22 mouse cellular contexts compared by ENCODE assay signal in genomic region chr2:172437371-172437952, GRCm38 (mm10). TPM values are rescaled to one million over a fixed set of nuclear protein-coding genes. Genes with fewer than 3 reads are reported as not detected.
DNase-seq lines count a peak whose midpoint lies in the region; ATAC-seq and TF ChIP-seq lines count a peak whose summit lies in the region.
"Had no signal": no experiment of that assay in that cellular context is flagged by ENCODE, and none has a peak within 500 bp of the region (broad histone marks: within the 10 kb centered on the region; RNA-seq: fewer than 3 reads in every experiment).

No protein-coding gene starts in this region.

- no peak overlapping the region for H3K4me2 ChIP-seq in liver, postnatal 0 days (ENCODE audit: low read depth, low read length)
- no peak overlapping the region for H3K4me2 ChIP-seq in liver, embryonic 11.5 days
- no peak overlapping the region for H3K4me2 ChIP-seq in intestine, postnatal 0 days (replicated peaks; ENCODE audit: low read depth)
- H3K4me2 ChIP-seq: midbrain, embryonic 15.5 days; stomach, embryonic 15.5 days had no signal

- 28% methylated on average over 16 of the region's 16 CpGs for WGBS in liver, postnatal 0 days (ENCODE audit: insufficient replicate concordance)
- WGBS in liver, embryonic 11.5 days: 53% methylated on average over 16 of the region's 16 CpGs
- WGBS in bone marrow, adult 2 months: 3% methylated on average over 16 of the region's 16 CpGs
- 63% methylated on average over 16 of the region's 16 CpGs for WGBS in intestine, postnatal 0 days

- H3K27me3 ChIP-seq in liver, postnatal 0 days (ENCODE audit: insufficient read depth, low read length): no peaks in the 10 kb centered on the region
- no peaks in the 10 kb centered on the region for H3K27me3 ChIP-seq in liver, embryonic 11.5 days (replicated peaks; ENCODE audit: control insufficient read depth, insufficient read depth, low read length)
- H3K27me3 ChIP-seq in megakaryocyte, embryonic 14.5 days (replicated peaks): no peaks in the 10 kb centered on the region
- H3K27me3 ChIP-seq in intestine, postnatal 0 days (replicated peaks; ENCODE audit: control insufficient read depth, insufficient read depth, low read length): no peaks in the 10 kb centered on the region
- H3K27me3 ChIP-seq: CH12.LX; midbrain, embryonic 15.5 days; stomach, embryonic 15.5 days had no signal

- H3K9me3 ChIP-seq in liver, postnatal 0 days (ENCODE audit: low read length): no peaks in the 10 kb centered on the region
- no peaks in the 10 kb centered on the region for H3K9me3 ChIP-seq in liver, embryonic 11.5 days (ENCODE audit: control insufficient read depth, low read length)
- H3K9me3 ChIP-seq in megakaryocyte, embryonic 14.5 days: no peaks in the 10 kb centered on the region
- H3K9me3 ChIP-seq in intestine, postnatal 0 days (ENCODE audit: control insufficient read depth): no peaks in the 10 kb centered on the region
- H3K9me3 ChIP-seq: midbrain, embryonic 15.5 days; stomach, embryonic 15.5 days had no signal

- no peak for ATAC-seq in liver, postnatal 0 days
- no peak for ATAC-seq in liver, embryonic 11.5 days (replicated peaks; ENCODE audit: low FRiP score)
- ATAC-seq in intestine, postnatal 0 days: no peak
- ATAC-seq: forebrain, embryonic 16.5 days; lung, postnatal 0 days; midbrain, embryonic 15.5 days had no signal

- peaks cover 23% of the 10 kb centered on the region for H3K4me1 ChIP-seq in liver, postnatal 0 days (ENCODE audit: insufficient read depth)
- H3K4me1 ChIP-seq in liver, embryonic 11.5 days (replicated peaks; ENCODE audit: control insufficient read depth, insufficient read depth, low read length): peaks cover 13% of the 10 kb centered on the region
- no peaks in the 10 kb centered on the region; the same call in 1 of the 2 replicates for H3K4me1 ChIP-seq in bone marrow, adult 2 months (ENCODE audit: control insufficient read depth, insufficient read depth, low read length)
- peaks cover 80% of the 10 kb centered on the region for H3K4me1 ChIP-seq in megakaryocyte, embryonic 14.5 days
- peaks cover 4% of the 10 kb centered on the region; the same call in 1 of the 2 replicates for H3K4me1 ChIP-seq in intestine, postnatal 0 days (replicated peaks; ENCODE audit: control insufficient read depth, insufficient read depth, low read length)

- DNase-seq in liver, postnatal 0 days: no peak
- DNase-seq in liver, embryonic 11.5 days (ENCODE audit: low spot score): no peak
- peak; percentile 51 to 62 for DNase-seq in B cell, adult 2 months
- no peak for DNase-seq in kidney, postnatal 36 days
- no peak for DNase-seq in cerebellum, postnatal 10 days
- DNase-seq: cerebellum, adult 9-11 months; gastrocnemius, postnatal 10 days; kidney, adult 18-20 months; retina, postnatal 1 day had no signal

- no peak for TF ChIP-seq POLR2A in bone marrow, adult 2 months (IDR thresholded peaks at IDR 0.05; ENCODE audit: borderline replicate concordance, control insufficient read depth, low read depth, low read length)

- no peak for TF ChIP-seq CTCF in liver, postnatal 0 days (IDR thresholded peaks at IDR 0.05; ENCODE audit: low read depth)
- TF ChIP-seq CTCF in bone marrow, adult 2 months (IDR thresholded peaks at IDR 0.05; ENCODE audit: control insufficient read depth, insufficient read depth, low read length): no peak
- TF ChIP-seq CTCF in intestine, postnatal 0 days (IDR thresholded peaks at IDR 0.05; ENCODE audit: low read depth): no peak

- H3K36me3 ChIP-seq in liver, postnatal 0 days (replicated peaks; ENCODE audit: insufficient read depth, low read length): no peaks in the 10 kb centered on the region
- H3K36me3 ChIP-seq in liver, embryonic 11.5 days (ENCODE audit: control insufficient read depth, insufficient read depth, low read length): no peaks in the 10 kb centered on the region
- H3K36me3 ChIP-seq in megakaryocyte, embryonic 14.5 days (replicated peaks; ENCODE audit: low read length): peaks cover 31% of the 10 kb centered on the region
- H3K36me3 ChIP-seq in intestine, postnatal 0 days (ENCODE audit: control insufficient read depth, insufficient read depth): no peaks in the 10 kb centered on the region
- H3K36me3 ChIP-seq: midbrain, embryonic 15.5 days; stomach, embryonic 15.5 days had no signal

- no peak overlapping the region for H3K9ac ChIP-seq in liver, postnatal 0 days (replicated peaks)
- H3K9ac ChIP-seq in liver, embryonic 11.5 days (ENCODE audit: low read depth, low read length): no peak overlapping the region
- no peak overlapping the region for H3K9ac ChIP-seq in intestine, postnatal 0 days (ENCODE audit: low read depth, low read length)
- H3K9ac ChIP-seq: midbrain, embryonic 15.5 days; stomach, embryonic 15.5 days had no signal

- peak overlapping the region; percentile 44 for H3K27ac ChIP-seq in liver, postnatal 0 days (ENCODE audit: low read depth)
- H3K27ac ChIP-seq in liver, embryonic 11.5 days (ENCODE audit: low read depth, low read length): no peak overlapping the region
- H3K27ac ChIP-seq in bone marrow, adult 2 months (ENCODE audit: control insufficient read depth, insufficient read depth, low read depth, low read length, poor library complexity): peak overlapping the region; percentile 55
- no peak overlapping the region for H3K27ac ChIP-seq in intestine, postnatal 0 days (ENCODE audit: low read depth, low read length)
- H3K27ac ChIP-seq: midbrain, embryonic 15.5 days; stomach, embryonic 15.5 days had no signal

- H3K4me3 ChIP-seq in liver, postnatal 0 days (ENCODE audit: low read depth, low read length): no peak overlapping the region
- H3K4me3 ChIP-seq in liver, embryonic 11.5 days (ENCODE audit: low read depth, low read length): no peak overlapping the region
- H3K4me3 ChIP-seq in bone marrow, adult 2 months (replicated peaks; ENCODE audit: control insufficient read depth, low read depth, low read length): no peak overlapping the region
- H3K4me3 ChIP-seq in megakaryocyte, embryonic 14.5 days (replicated peaks): peak overlapping the region; percentile 54
- H3K4me3 ChIP-seq in intestine, postnatal 0 days (ENCODE audit: low read depth, low read length): no peak overlapping the region
- H3K4me3 ChIP-seq: erythroblast, embryonic 14.5 days; midbrain, embryonic 15.5 days; stomach, embryonic 15.5 days had no signal

- TF ChIP-seq EP300 in liver, postnatal 0 days (IDR thresholded peaks at IDR 0.05; ENCODE audit: low read depth): no peak

RNA-seq across cellular contexts. Expression of gene Rtf2, which starts 2.9 kb away (rescaled TPM):
- polyA plus RNA-seq in liver, postnatal 0 days (2015; fragmentation: Nextera tagmentation; extraction: Ambion mirVana): 62.4 and 68.5 TPM in 2 replicates
- polyA plus RNA-seq in liver, embryonic 11.5 days (2014; fragmentation: Nextera tagmentation; extraction: Ambion mirVana): 73.1 and 78.7 TPM in 2 replicates
- polyA plus RNA-seq in bone marrow, adult 2 months (2011; ENCODE audit: insufficient read depth, insufficient read length, low replicate concordance, missing spikeins): 38.4 and 53.6 TPM in 2 replicates
- polyA plus RNA-seq in megakaryocyte, embryonic 14.5 days (2012; ENCODE audit: insufficient read depth, low replicate concordance): 15.3 and 57.1 TPM in 2 replicates
- 75.3 and 82.5 TPM in 2 replicates for polyA plus RNA-seq in intestine, postnatal 0 days (2015; fragmentation: Nextera tagmentation; extraction: Ambion mirVana)

RNA-seq across cellular contexts. Expression of gene Gcnt7, which starts 20.9 kb away (rescaled TPM):
- polyA plus RNA-seq in liver, postnatal 0 days (2015; fragmentation: Nextera tagmentation; extraction: Ambion mirVana): 0.25 and 0.40 TPM in 2 replicates
- 1.2 and 1.3 TPM in 2 replicates for polyA plus RNA-seq in liver, embryonic 11.5 days (2014; fragmentation: Nextera tagmentation; extraction: Ambion mirVana)
- not detected in 2 replicates for polyA plus RNA-seq in bone marrow, adult 2 months (2011; ENCODE audit: insufficient read depth, insufficient read length, low replicate concordance, missing spikeins)
- not detected in 2 replicates for polyA plus RNA-seq in megakaryocyte, embryonic 14.5 days (2012; ENCODE audit: insufficient read depth, low replicate concordance)
- 0.17 and 0.51 TPM in 2 replicates for polyA plus RNA-seq in intestine, postnatal 0 days (2015; fragmentation: Nextera tagmentation; extraction: Ambion mirVana)
- polyA plus RNA-seq: erythroblast, embryonic 14.5 days; large intestine, adult 2 months had no signal

RNA-seq across cellular contexts. Expression of gene Fam209, which starts 34.9 kb away (rescaled TPM):
- not detected in 2 replicates for polyA plus RNA-seq in liver, postnatal 0 days (2015; fragmentation: Nextera tagmentation; extraction: Ambion mirVana)
- polyA plus RNA-seq in liver, embryonic 11.5 days (2014; fragmentation: Nextera tagmentation; extraction: Ambion mirVana): 0.43 and 0.74 TPM in 2 replicates
- 5.2 TPM in 1 of 2 replicates, not detected in the other for polyA plus RNA-seq in bone marrow, adult 2 months (2011; ENCODE audit: insufficient read depth, insufficient read length, low replicate concordance, missing spikeins)
- not detected in 2 replicates for polyA plus RNA-seq in megakaryocyte, embryonic 14.5 days (2012; ENCODE audit: insufficient read depth, low replicate concordance)
- polyA plus RNA-seq in intestine, postnatal 0 days (2015; fragmentation: Nextera tagmentation; extraction: Ambion mirVana): not detected in 2 replicates
- polyA plus RNA-seq: erythroblast, embryonic 14.5 days; heart, embryonic 14.5 days; hindbrain, embryonic 11.5 days; midbrain, embryonic 15.5 days; neural tube, embryonic 14.5 days had no signal

RNA-seq across cellular contexts. Expression of gene Cass4, which starts 43.9 kb away (rescaled TPM):
- polyA plus RNA-seq in liver, postnatal 0 days (2015; fragmentation: Nextera tagmentation; extraction: Ambion mirVana): 0.59 and 0.72 TPM in 2 replicates
- polyA plus RNA-seq in liver, embryonic 11.5 days (2014; fragmentation: Nextera tagmentation; extraction: Ambion mirVana): 1.1 and 1.5 TPM in 2 replicates
- 2.4 and 6.6 TPM in 2 replicates for polyA plus RNA-seq in bone marrow, adult 2 months (2011; ENCODE audit: insufficient read depth, insufficient read length, low replicate concordance, missing spikeins)
- 5.9 TPM in 2 replicates for polyA plus RNA-seq in megakaryocyte, embryonic 14.5 days (2012; ENCODE audit: insufficient read depth, low replicate concordance)
- polyA plus RNA-seq in intestine, postnatal 0 days (2015; fragmentation: Nextera tagmentation; extraction: Ambion mirVana): 0.29 and 0.33 TPM in 2 replicates
- polyA plus RNA-seq: erythroblast, embryonic 14.5 days had no signal

Comparison
In these comparisons a context has a peak if more than half of its experiments do, and no peak if none do; other contexts are left out.
1. H3K27ac ChIP-seq: peak in liver, postnatal 0 days (single experiment) and bone marrow, adult 2 months (single experiment); none in liver, embryonic 11.5 days (single experiment) and intestine, postnatal 0 days (single experiment).
2. DNase-seq: peak in B cell, adult 2 months (2 of 2); none in liver, postnatal 0 days (single experiment), liver, embryonic 11.5 days (single experiment), kidney, postnatal 36 days (0 of 2) and cerebellum, postnatal 10 days (0 of 2).